Mouse (Mus musculus) testis, postnatal 10 days (tissue): ENCODE measurements around the gene Ctsc.

Experiments used
- DNase-seq: peaks from one replicate; pipeline ENCODE4 v3.0.0; 2021; ENCODE audit warnings: low spot score

The Ctsc gene

GRCm38 (mm10) chr7:88296932-88297331 is 19.0 kb downstream of the Ctsc start:
- no peak for DNase-seq

GRCm38 (mm10) chr7:88305750-88306149 is 27.9 kb downstream of the Ctsc start:
- DNase-seq, result no peak

GRCm38 (mm10) chr7:88306725-88307124 is 28.8 kb downstream of the Ctsc start:
- no peak for DNase-seq

GRCm38 (mm10) chr7:88310398-88311180 is 32.7 kb downstream of the Ctsc start:
- DNase-seq, result no peak

GRCm38 (mm10) chr7:88316408-88316807 is 38.5 kb downstream of the Ctsc start:
- DNase-seq, result no peak

GRCm38 (mm10) chr7:88318474-88318873 is 40.6 kb downstream of the Ctsc start:
- no peak for DNase-seq

- DNase-seq, result no peak
Observed at GRCm38 (mm10) chr7:88318904-88319303, 41.0 kb downstream of the Ctsc start.

- DNase-seq, result no peak
Observed at GRCm38 (mm10) chr7:88319414-88320140, 41.7 kb downstream of the Ctsc start.

GRCm38 (mm10) chr7:88320628-88321336 is 42.9 kb downstream of the Ctsc start:
- DNase-seq, result no peak

- DNase-seq, result no peak
Observed at GRCm38 (mm10) chr7:88322431-88322830, 44.5 kb downstream of the Ctsc start.

- no peak for DNase-seq
Observed at GRCm38 (mm10) chr7:88327495-88327894, 49.6 kb downstream of the Ctsc start.

- DNase-seq, result no peak
Observed at GRCm38 (mm10) chr7:88343828-88344227, 65.9 kb downstream of the Ctsc start.

GRCm38 (mm10) chr7:88346035-88346434 is 68.2 kb downstream of the Ctsc start:
- DNase-seq, result no peak

GRCm38 (mm10) chr7:88356871-88357776 is 79.2 kb downstream of the Ctsc start:
- no peak for DNase-seq

- DNase-seq, result no peak
Observed at GRCm38 (mm10) chr7:88358042-88358878, 80.4 kb downstream of the Ctsc start.
